Mouse (Mus musculus): ENCODE data around the gene Taf6l. TPM values are rescaled to one million over a fixed set of nuclear protein-coding genes. Genes with fewer than 3 reads are reported as not detected.
A peak's percentile ranks its signal among the peaks of the same experiment; 100 is the strongest.

Gene Taf6l
- 28.8 and 30.5 TPM in 2 replicates for polyA plus RNA-seq (2015; fragmentation: Nextera tagmentation; extraction: Ambion mirVana)

DNA sequence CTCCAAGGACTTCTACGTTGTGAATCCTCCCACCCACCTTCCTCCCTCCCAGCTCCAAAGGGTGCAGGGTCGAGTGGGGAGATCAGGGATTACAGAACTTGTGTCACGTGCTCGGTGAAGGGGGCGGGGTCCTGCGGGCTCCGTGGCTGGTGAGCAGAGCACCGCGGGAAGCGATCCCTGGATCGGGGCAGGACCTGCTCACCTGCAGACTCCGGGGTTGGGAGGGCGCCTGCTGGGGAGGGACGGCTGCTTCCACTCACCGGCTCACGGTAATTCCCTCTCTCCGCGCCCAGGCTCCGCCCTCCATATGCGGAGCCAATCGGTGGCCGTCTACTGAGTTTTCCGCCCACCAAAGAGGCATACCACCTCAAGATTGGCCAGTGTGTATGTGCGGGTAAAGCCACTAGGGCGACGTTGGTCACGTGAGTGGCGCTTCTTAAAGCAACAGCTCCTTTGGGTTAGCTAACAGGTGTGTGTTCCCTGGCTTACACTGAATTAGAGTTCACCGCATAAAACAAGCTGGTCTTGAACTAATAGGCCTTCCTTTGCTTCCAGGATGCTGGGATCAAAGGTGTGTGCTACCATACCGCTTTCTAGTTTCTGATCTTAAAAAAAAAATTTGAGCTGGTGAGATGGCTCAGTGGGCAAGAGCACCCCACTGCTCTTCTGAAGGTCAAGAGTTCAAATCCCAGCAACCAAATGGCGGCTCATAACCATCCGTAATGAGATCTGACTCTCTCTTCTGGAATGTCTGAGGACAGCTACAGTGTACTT lies at the start of gene Taf6l:
TSS of gene Taf6l (minus strand) at position 410 of the 774 bp plus-strand sequence.
- 1% methylated on average over 31 of the region's 32 CpGs for WGBS
- ATAC-seq = peak; percentile 100
- H3K9ac ChIP-seq (replicated peaks) = peak within 1 kb of the TSS; percentile 72
- peak within 1 kb of the TSS; percentile 74 for H3K27ac ChIP-seq
- no peaks in the 10 kb centered on the region for H3K27me3 ChIP-seq
- H3K4me2 ChIP-seq (replicated peaks) = peak within 1 kb of the TSS; percentile 59
- peaks cover 34% of the 10 kb centered on the region for H3K36me3 ChIP-seq
- H3K4me1 ChIP-seq (replicated peaks) = peaks cover 34% of the 10 kb centered on the region
- peak within 1 kb of the TSS; percentile 73 for H3K4me3 ChIP-seq (replicated peaks)
- H3K9me3 ChIP-seq = no peaks in the 10 kb centered on the region

DNA sequence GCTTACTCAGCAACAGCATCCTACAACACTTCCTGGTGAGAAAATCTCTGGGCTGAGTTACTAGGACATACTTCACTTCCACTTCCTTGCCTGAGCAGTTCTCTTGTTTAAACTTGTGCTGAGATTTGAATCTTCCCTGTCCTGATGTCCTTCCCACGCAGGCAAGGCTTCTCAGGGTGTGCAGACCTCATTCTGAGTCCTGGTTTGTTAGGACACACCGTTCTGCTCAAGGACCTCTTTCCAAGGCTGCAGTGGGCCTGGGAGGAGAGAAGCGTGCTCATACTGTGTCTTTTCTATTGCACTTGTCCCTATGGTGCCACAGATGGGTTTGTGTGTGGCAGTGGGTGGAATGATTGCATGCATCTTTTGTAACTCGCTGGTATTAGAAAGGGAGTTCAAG lies 46.8 kb upstream of the Taf6l start:
- Histone ChIP-seq H3K9me3 (no peaks in the 10 kb centered on the region), H3K4me1 (replicated peaks) (peaks cover 6% of the 10 kb centered on the region), H3K36me3 (peaks cover 77% of the 10 kb centered on the region), H3K4me3 (replicated peaks) (no peak overlapping the region), H3K4me2 (replicated peaks) (no peak overlapping the region), H3K27me3 (no peaks in the 10 kb centered on the region), H3K27ac (no peak overlapping the region), H3K9ac (replicated peaks) (no peak overlapping the region)
- no peak for ATAC-seq
- 92% methylated on average over 4 of the region's 4 CpGs for WGBS

DNA sequence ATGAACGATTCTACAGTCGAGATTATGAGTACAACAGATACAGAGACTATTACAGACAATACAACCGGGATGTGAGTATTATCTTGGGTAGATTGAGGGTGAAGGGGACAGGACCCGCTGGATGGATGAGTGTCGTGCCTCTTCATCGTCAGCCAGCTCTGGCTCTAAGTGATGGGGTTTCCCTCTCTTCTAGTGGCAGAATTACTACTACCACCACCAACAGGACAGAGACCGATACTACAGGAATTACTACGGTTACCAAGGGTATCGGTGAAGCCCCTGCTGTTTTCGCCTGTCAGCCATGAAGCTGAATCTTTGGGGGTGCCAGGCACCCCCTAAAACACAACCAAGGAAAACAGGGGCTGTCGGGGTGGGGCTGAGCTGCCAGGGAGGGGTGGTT lies 45.0 kb upstream of the Taf6l start:
- H3K36me3 ChIP-seq = peaks cover 94% of the 10 kb centered on the region
- no peaks in the 10 kb centered on the region for H3K4me1 ChIP-seq (replicated peaks)
- no peak overlapping the region for H3K4me2 ChIP-seq (replicated peaks)
- no peak overlapping the region for H3K4me3 ChIP-seq (replicated peaks)
- H3K27ac ChIP-seq = no peak overlapping the region
- H3K27me3 ChIP-seq = no peaks in the 10 kb centered on the region
- no peaks in the 10 kb centered on the region for H3K9me3 ChIP-seq
- ATAC-seq = no peak
- H3K9ac ChIP-seq (replicated peaks) = no peak overlapping the region
- 84% methylated on average over 11 of the region's 11 CpGs for WGBS

DNA sequence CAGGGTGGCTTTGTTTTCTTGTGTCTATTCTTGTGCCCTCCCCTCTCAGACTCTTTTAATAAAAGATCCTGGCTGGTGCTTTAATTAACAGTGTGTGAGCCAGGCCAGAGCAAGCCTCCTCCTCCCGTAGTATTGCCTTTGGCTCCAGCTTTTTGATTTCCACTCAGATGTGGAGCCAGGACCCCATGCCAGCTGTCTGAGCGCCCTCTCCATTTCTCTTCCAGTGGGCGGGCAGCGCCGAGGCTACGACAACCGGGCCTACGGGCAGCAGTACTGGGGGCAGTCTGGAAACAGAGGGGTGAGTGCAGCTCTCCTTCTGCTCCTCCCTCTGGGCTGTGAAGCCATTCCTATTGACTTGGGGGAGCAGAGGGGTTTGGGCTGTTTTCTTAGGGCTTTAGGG lies 44.4 kb upstream of the Taf6l start:
- Histone ChIP-seq H3K27ac (no peak overlapping the region), H3K9me3 (no peaks in the 10 kb centered on the region), H3K4me3 (replicated peaks) (no peak overlapping the region), H3K27me3 (no peaks in the 10 kb centered on the region), H3K4me2 (replicated peaks) (no peak overlapping the region), H3K9ac (replicated peaks) (no peak overlapping the region), H3K4me1 (replicated peaks) (no peaks in the 10 kb centered on the region), H3K36me3 (peaks cover 98% of the 10 kb centered on the region)
- 91% methylated on average over 8 of the region's 8 CpGs for WGBS
- no peak for ATAC-seq

DNA sequence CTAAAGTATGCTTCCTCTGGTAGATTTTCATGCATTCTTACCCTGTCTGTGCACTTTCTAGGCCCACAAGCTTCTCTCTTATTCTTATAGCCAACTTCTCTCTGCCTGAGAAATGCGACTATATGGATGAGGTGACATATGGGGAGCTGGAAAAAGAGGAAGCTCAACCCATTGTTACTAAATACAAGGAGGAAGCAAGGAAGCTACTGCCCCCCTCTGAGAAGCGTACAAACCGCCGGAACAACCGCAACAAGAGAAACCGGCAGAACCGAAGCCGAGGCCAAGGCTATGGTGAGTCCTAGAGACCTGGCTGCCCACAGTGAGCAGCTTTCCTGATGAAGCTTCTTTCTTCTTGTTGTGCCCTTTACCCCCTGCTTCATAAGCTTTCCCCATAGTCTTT lies 43.4 kb upstream of the Taf6l start, which contains the start of gene AC129217.1:
TSS of gene AC129217.1 (plus strand) at position 114 of the 400 bp plus-strand sequence.
- Histone ChIP-seq H3K27me3 (no peaks in the 10 kb centered on the region), H3K4me1 (replicated peaks) (no peaks in the 10 kb centered on the region), H3K36me3 (peaks cover 98% of the 10 kb centered on the region), H3K27ac (no peak within 1 kb of the TSS), H3K9me3 (no peaks in the 10 kb centered on the region), H3K4me2 (replicated peaks) (no peak within 1 kb of the TSS), H3K9ac (replicated peaks) (no peak within 1 kb of the TSS), H3K4me3 (replicated peaks) (no peak within 1 kb of the TSS)
- 92% methylated on average over 8 of the region's 8 CpGs for WGBS
- ATAC-seq = no peak

DNA sequence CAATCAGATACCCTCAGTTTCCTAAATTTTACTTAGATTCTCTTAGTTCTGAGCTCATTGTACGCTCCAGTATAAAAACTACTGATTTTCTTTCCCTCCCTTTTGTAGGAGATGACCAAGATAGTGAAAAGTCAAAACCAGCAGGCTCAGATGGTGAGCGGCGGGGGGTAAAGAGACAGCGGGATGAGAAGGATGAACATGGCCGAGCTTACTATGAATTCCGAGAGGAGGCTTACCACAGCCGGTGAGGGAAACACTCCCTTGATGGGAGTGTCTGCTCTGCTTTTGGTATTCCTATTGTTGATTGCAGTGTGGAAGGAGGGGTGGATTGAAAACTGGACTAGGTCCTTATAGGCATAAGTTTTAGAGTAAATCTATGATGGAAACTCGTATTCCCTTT lies 36.5 kb upstream of the Taf6l start:
- H3K36me3 ChIP-seq = peaks cover 49% of the 10 kb centered on the region
- H3K4me3 ChIP-seq (replicated peaks) = peak overlapping the region; percentile 81
- H3K9me3 ChIP-seq = no peaks in the 10 kb centered on the region
- peak overlapping the region; percentile 98 for H3K4me2 ChIP-seq (replicated peaks)
- peaks cover 36% of the 10 kb centered on the region for H3K4me1 ChIP-seq (replicated peaks)
- H3K9ac ChIP-seq (replicated peaks) = peak overlapping the region; percentile 93
- no peak for ATAC-seq
- H3K27me3 ChIP-seq = no peaks in the 10 kb centered on the region
- WGBS = 63% methylated on average over 8 of the region's 8 CpGs
- no peak overlapping the region for H3K27ac ChIP-seq

DNA sequence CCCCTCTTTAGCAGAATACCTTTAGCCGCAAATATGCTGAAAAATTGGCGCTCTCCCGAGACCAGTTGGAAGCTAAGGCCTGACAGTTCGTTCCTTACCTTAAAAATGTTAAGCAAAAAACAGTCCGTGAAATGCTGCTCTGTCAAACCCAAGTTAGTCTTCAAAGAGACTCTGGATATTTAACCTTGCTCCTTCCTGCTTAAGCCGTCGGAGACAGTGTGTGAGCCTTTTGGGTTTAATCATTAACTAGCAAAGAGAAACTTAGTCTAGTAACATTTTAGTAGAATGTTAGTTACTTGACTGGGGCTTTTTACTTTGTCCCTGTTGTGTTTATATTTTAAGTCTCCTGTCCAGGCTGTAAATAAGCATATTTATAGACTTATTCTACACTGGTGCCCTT lies 34.9 kb upstream of the Taf6l start:
- Histone ChIP-seq H3K4me2 (replicated peaks) (peak overlapping the region; percentile 98), H3K9ac (replicated peaks) (peak overlapping the region; percentile 93), H3K27ac (peak overlapping the region; percentile 96), H3K27me3 (no peaks in the 10 kb centered on the region), H3K36me3 (peaks cover 34% of the 10 kb centered on the region), H3K4me3 (replicated peaks) (peak overlapping the region; percentile 81), H3K4me1 (replicated peaks) (peaks cover 52% of the 10 kb centered on the region), H3K9me3 (no peaks in the 10 kb centered on the region)
- WGBS = 4% methylated on average over 7 of the region's 7 CpGs
- ATAC-seq = no peak

DNA sequence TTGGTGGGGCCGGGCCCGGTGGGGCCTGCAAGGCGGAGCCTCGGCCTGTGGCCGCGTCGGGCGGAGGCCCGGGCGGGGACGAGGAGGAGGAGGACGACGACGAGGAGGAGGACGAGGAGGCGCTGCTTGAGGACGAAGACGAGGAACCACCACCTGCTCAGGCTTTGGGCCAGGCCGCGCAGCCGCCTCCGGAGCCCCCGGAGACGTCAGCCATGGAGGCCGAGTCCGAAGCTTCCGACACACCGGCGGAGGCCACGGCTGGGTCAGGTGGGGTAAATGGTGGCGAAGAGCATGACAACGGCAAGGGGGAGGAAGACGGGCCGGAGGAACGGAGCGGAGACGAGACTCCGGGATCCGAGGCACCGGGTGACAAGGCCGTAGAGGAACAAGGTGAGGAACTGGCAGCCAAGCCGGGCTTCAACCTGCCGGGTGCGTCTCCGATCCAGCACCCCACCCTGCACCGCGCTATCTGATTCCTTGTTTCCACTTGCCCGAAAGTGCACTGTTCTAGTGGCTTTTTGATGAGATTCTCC lies 34.3 kb upstream of the Taf6l start:
- peaks cover 58% of the 10 kb centered on the region for H3K4me1 ChIP-seq (replicated peaks)
- H3K9ac ChIP-seq (replicated peaks) = peak overlapping the region; percentile 93
- H3K27ac ChIP-seq = peak overlapping the region; percentile 96
- under 1% methylated on average over 48 of the region's 48 CpGs for WGBS
- peak overlapping the region; percentile 81 for H3K4me3 ChIP-seq (replicated peaks)
- H3K9me3 ChIP-seq = no peaks in the 10 kb centered on the region
- peak overlapping the region; percentile 98 for H3K4me2 ChIP-seq (replicated peaks)
- ATAC-seq = no peak; the same call in 1 of the 2 replicates
- peaks cover 33% of the 10 kb centered on the region for H3K36me3 ChIP-seq
- H3K27me3 ChIP-seq = no peaks in the 10 kb centered on the region

DNA sequence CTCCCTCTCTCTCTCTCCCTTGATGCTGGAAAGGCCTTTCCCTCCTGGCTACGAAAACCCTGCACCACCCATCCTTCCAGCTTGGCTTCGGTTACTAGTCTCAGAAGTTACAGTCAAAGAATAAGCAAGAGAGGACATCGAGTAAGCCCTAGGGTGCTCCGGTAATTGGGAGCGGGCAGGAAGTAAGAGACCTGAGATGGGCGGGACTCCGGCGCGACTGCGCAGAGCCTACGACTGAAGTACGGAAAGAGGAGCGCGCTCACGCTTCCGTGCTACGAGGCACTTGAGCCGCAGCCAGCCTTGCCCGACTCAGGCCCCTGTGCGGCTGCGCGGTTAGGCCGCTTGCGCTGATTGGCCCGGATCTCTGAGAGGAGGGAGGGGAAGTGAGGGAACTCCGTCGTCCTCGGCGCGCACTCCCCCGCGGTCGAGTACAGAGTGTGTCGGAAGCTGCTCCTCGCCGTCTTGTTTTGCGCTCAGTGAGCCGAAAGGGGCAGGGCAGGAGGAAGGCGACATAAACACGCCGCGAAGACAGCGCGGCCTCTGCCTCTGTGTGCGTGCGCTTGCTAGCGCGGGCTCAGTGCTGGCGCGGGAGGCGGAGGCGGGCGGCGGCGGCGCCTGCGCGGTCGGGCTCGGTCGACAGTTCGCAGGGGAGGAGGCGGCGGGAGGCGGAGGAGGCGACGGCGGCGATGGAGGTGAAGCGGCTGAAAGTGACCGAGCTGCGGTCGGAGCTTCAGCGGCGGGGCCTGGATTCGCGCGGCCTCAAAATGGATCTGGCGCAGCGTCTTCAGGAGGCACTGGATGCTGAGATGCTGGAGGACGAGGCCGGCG lies 33.6 kb upstream of the Taf6l start, which contains the start of gene Hnrnpul2:
TSS of gene Hnrnpul2 (plus strand) at position 415 of the 828 bp plus-strand sequence.
- peaks cover 32% of the 10 kb centered on the region for H3K36me3 ChIP-seq
- peak; percentile 97 for ATAC-seq
- H3K4me3 ChIP-seq (replicated peaks) = peak within 1 kb of the TSS; percentile 81
- H3K9me3 ChIP-seq = no peaks in the 10 kb centered on the region
- H3K4me2 ChIP-seq (replicated peaks) = peak within 1 kb of the TSS; percentile 98
- H3K9ac ChIP-seq (replicated peaks) = peak within 1 kb of the TSS; percentile 93
- H3K27me3 ChIP-seq = no peaks in the 10 kb centered on the region
- peaks cover 62% of the 10 kb centered on the region for H3K4me1 ChIP-seq (replicated peaks)
- under 1% methylated on average over 82 of the region's 83 CpGs for WGBS
- peak within 1 kb of the TSS; percentile 96 for H3K27ac ChIP-seq

DNA sequence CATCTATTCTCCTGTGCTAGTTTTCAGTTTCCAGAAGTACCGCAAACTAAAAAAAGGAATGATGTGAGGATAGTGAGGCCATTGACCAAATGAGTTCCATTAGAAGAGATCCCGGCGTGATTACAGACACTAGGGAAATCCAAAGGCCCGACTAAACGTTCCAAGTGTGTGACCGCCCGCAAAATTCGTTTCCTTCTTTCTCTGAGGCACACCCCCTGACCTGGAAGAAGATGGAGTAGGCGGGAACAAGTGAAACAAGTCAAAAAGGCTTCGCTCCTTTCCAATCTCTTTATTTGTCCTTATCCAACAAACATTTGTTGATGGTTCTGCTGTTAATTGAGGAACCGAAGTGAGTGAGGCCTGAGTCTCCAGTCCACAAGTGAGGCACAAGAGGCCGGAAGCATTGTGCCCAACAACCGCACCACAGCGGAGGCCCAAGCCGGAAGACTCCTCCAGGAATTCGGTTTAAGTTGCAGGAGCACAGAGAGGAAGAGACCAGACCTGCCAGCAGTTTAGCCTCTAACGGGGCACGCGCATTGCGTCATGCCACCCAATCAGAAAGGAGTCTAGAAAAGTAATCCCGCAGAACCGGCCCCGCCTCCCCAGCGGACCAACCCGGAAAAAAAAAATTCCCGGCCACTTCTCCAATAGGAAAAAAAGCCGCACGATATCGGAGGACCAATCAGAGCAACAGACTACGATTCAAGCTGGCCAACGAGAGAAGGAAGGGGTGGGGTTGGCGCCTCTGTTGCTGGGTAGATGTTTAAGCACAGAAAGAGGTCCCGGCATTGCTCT lies 32.8 kb upstream of the Taf6l start, which contains the start of gene Ttc9c:
TSS of gene Ttc9c (minus strand) at position 533 of the 795 bp plus-strand sequence.
- H3K27ac ChIP-seq = peak within 1 kb of the TSS; percentile 96
- peak within 1 kb of the TSS; percentile 81 for H3K4me3 ChIP-seq (replicated peaks)
- H3K9ac ChIP-seq (replicated peaks) = peak within 1 kb of the TSS; percentile 93
- H3K36me3 ChIP-seq = peaks cover 30% of the 10 kb centered on the region
- H3K9me3 ChIP-seq = no peaks in the 10 kb centered on the region
- peak; percentile 95 for ATAC-seq
- H3K4me1 ChIP-seq (replicated peaks) = peaks cover 62% of the 10 kb centered on the region
- H3K4me2 ChIP-seq (replicated peaks) = peak within 1 kb of the TSS; percentile 98
- under 1% methylated on average over 33 of the region's 33 CpGs for WGBS
- no peaks in the 10 kb centered on the region for H3K27me3 ChIP-seq

DNA sequence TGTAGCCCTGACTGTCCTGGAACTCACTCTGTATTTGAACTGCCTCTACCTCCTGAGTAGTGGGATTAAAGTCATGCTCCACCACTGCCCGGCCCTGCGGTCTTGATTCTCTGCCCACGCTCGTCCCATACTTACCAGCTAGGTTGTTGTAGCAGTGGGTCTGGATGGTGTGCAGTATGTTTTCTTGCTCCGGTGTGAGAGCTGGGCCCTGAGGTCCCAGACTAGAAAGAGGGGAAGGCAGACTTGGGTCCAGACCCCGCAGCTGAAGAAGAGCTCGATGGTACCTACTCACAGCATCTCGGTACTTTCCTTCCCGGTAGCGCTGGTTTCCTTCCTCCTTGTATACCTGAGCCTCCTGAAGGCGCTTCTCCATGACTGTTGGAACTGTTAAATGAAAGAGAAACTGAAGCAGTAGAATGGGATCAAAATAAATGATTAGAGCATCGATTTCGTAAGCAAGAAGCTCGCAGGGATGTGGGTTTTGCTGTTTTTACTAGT lies 32.1 kb upstream of the Taf6l start:
- peaks cover 28% of the 10 kb centered on the region for H3K36me3 ChIP-seq
- ATAC-seq = no peak
- peak overlapping the region; percentile 96 for H3K27ac ChIP-seq
- WGBS = 31% methylated on average over 14 of the region's 14 CpGs
- H3K9me3 ChIP-seq = no peaks in the 10 kb centered on the region
- no peaks in the 10 kb centered on the region for H3K27me3 ChIP-seq
- H3K9ac ChIP-seq (replicated peaks) = peak overlapping the region; percentile 84
- H3K4me2 ChIP-seq (replicated peaks) = peak overlapping the region; percentile 98
- H3K4me3 ChIP-seq (replicated peaks) = peak overlapping the region; percentile 81
- peaks cover 62% of the 10 kb centered on the region for H3K4me1 ChIP-seq (replicated peaks)

All from midbrain, embryonic 13.5 days (tissue).